Mouse (Mus musculus) cortical plate, adult 2 months (tissue): ENCODE data around the gene Snrnp25. TPM values are rescaled to one million over a fixed set of nuclear protein-coding genes. Genes with fewer than 3 reads are reported as not detected.

Experiments used
- H3K27ac ChIP-seq: fragments of 200-500 bp; 2 replicates; pipeline ENCODE4 v1.5.1; 2012; ENCODE audit warnings: low read length, control low read depth, inconsistent platforms; ENCODE audit not compliant: insufficient read depth
- H3K4me1 ChIP-seq: fragments of 200-500 bp; 2 replicates; pipeline ENCODE4 v1.6.1; 2011; ENCODE audit warnings: low read length; ENCODE audit not compliant: control insufficient read depth, insufficient read depth
- H3K4me3 ChIP-seq: fragments of 200-500 bp; 2 replicates; pipeline ENCODE4 v1.5.1; 2011; ENCODE audit warnings: mild to moderate bottlenecking, low read length, control low read depth; ENCODE audit not compliant: insufficient read depth
- CTCF ChIP-seq: fragments of 200-500 bp; IDR thresholded peaks from 2 replicates; pipeline ENCODE4 v1.5.1; 2011; ENCODE audit warnings: mild to moderate bottlenecking, control low read depth, low read length; ENCODE audit not compliant: insufficient read depth; ENCODE audit errors: extremely low read depth
- POLR2A ChIP-seq: fragments of 200-500 bp; IDR thresholded peaks from 2 replicates; pipeline ENCODE4 v1.6.1; 2011; ENCODE audit warnings: mild to moderate bottlenecking, low read length, control low read depth; ENCODE audit not compliant: insufficient read depth; ENCODE audit errors: extremely low read depth
- polyA plus RNA-seq: library from polyadenylated mRNA; depleted of rRNA; stranded (reverse); fragments of >200 nt; gene quantifications from 2 replicates; pipeline ENCODE4 v1.2.3, GENCODE M21; 2012

The Snrnp25 gene
- polyA plus RNA-seq, 1 experiment = 51.8 TPM

GRCm38 (mm10) chr11:32230220-32230619 is 25.0 kb downstream of the Snrnp25 start:
- peaks cover 14% of the 10 kb centered on the region for H3K4me1 ChIP-seq
- TF ChIP-seq CTCF (no peak), POLR2A (no peak)
- H3K4me3 ChIP-seq = no peak overlapping the region
- peak overlapping the region; percentile 82 for H3K27ac ChIP-seq

GRCm38 (mm10) chr11:32231125-32231524 is 25.9 kb downstream of the Snrnp25 start:
- peaks cover 18% of the 10 kb centered on the region for H3K4me1 ChIP-seq
- no peak overlapping the region for H3K4me3 ChIP-seq
- no peak overlapping the region for H3K27ac ChIP-seq
- TF ChIP-seq CTCF (no peak), POLR2A (no peak)

DNA sequence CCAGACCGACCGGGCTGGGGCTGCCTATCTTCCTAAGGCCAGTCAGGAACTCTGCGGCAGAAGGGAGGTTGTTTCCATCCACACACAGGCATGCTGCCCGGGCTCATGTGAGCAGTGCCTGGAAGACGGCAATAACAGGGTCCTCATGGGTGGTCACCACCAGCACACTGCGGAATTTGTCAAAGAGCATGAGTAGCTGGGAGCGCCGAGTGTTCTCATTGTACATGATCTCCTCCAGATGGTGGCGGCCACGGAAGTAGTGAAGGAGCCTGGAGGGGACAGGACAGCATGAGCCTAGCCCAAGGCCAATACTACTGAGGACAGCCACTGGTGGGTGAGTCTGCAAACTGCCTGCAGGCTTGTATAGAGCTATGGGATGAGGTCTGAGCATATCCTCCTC is 27.6 kb downstream of the Snrnp25 start:
- no peak for TF ChIP-seq CTCF
- no peak for TF ChIP-seq POLR2A
- Histone ChIP-seq H3K4me3 (no peak overlapping the region), H3K27ac (no peak overlapping the region)

DNA sequence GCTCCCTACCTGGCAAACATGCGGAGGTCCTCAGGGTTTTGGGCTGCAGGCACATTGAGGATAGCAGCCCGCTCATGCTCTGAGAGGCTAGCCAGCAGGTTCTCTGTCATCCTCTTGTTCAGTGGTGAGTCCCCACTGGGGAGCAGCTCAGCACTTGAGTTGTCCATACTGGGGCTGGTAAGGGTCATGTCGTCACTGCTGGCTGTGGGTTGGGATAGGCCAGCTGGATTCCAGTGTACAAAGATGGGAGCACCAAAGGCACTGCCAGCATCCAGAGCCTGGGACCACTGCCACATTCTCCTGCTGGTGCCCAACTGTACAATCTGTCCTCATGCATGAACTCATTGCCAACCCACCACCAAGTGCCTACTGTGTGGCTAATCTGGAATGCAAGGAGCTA is 28.7 kb downstream of the Snrnp25 start:
- no peak overlapping the region for H3K27ac ChIP-seq
- H3K4me1 ChIP-seq = peaks cover 22% of the 10 kb centered on the region
- TF ChIP-seq POLR2A (no peak), CTCF (no peak)
- H3K4me3 ChIP-seq = no peak overlapping the region

More for the DNA sequence above, 27.6 kb downstream of the Snrnp25 start:
- H3K4me1 ChIP-seq = peaks cover 19% of the 10 kb centered on the region

DNA sequence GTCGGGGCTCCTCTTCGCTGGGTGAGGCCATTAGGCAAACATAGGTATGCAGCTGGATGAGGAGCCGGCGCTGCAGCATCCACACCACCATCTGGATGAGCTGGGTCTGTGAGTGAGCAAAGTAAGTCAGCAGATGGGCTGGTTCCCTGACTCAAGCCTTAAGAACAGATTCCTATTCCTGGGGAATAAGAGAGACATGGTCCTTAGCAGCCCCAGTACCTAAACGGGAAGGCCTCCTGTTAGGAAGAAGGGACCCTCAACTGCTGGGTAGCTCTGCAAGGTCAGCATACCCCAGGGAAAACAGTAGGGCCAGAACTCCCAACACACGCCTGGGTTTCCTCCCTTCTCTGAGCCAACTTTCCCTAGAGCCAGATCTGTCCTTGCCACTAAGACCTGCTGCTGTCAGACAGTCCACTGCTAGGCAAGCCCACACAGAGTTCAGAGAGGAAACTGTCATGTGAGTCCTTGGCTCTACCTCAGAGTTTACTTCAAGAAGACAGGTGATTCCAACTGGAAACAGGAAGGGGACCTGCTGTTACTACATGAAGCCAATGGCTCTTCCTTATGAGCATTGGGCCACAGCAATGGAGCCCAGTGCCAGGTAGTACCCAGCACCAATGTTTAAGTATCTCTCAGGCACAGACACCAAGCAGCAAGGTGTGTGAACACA is 29.7 kb downstream of the Snrnp25 start:
- Histone ChIP-seq H3K4me3 (no peak overlapping the region), H3K27ac (no peak overlapping the region), H3K4me1 (peaks cover 22% of the 10 kb centered on the region)
- TF ChIP-seq CTCF = no peak
- TF ChIP-seq POLR2A = no peak

- H3K4me1 ChIP-seq = peaks cover 17% of the 10 kb centered on the region
- no peak overlapping the region for H3K27ac ChIP-seq
Measured at GRCm38 (mm10) chr11:32235646-32236045, 30.4 kb downstream of the Snrnp25 start.

DNA sequence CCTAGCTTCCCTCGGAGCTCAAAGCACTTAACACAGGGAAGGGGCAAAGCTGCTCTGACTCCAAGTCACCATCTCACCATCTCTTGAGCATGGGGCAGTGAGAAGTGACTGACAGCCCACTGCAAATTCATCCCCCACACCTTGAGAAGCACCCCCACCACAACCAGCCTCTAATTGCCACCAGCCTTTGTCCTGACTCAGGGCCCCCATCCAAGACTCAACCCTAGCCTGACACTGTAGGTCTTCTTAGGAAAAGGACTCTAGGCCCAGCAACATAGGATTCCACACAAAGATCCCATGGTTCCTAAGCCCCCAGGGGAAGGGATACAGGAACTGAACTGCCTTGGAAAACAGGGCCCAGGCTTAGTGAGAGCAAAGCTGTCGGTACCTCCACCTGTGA is 30.9 kb downstream of the Snrnp25 start:
- peaks cover 17% of the 10 kb centered on the region for H3K4me1 ChIP-seq
- peak overlapping the region; percentile 17; the same call in 1 of the 2 replicates for H3K27ac ChIP-seq
- no peak overlapping the region for H3K4me3 ChIP-seq
- TF ChIP-seq CTCF (no peak), POLR2A (no peak)

More at GRCm38 (mm10) chr11:32235646-32236045, 30.4 kb downstream of the Snrnp25 start:
- TF ChIP-seq CTCF (no peak), POLR2A (no peak)
- no peak overlapping the region for H3K4me3 ChIP-seq

DNA sequence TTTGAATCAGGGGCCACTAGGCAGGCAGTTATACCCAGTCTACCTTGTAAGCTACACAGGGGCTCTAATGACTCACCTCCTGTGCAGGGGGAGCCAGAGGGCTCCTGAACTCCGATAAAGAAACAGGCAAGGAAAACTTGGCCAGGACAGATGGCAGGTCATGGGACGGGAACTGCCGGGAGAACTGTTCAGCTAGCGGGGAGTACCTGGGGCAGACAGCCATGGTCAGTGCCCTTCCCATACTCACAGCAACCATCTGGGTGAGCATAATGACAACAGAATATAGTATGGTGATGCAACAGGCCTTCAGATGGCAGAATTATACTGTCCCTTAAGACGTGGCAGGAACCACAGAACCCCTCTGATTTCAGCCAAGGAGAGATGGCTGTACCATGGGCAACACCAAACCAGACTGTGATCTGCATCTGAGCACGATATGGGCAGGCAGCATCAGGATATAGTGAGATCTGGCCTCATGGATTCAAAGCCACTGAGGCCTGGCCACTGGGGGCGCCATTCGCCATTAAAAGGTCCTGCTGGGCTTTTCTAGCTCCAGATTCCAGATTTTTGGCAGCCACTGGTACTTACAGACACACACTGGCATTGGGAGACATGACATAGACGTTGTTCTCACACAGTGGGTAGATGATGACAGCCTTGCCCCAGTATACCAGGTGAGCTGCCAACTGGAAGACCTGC is 31.6 kb downstream of the Snrnp25 start:
- H3K4me3 ChIP-seq = no peak overlapping the region
- peaks cover 14% of the 10 kb centered on the region for H3K4me1 ChIP-seq
- H3K27ac ChIP-seq = no peak overlapping the region
- TF ChIP-seq POLR2A (no peak), CTCF (peak; percentile 49)

GRCm38 (mm10) chr11:32237411-32237795 is 32.2 kb downstream of the Snrnp25 start:
- TF ChIP-seq POLR2A = no peak
- TF ChIP-seq CTCF = no peak
- no peak overlapping the region for H3K4me3 ChIP-seq
- no peak overlapping the region for H3K27ac ChIP-seq
- H3K4me1 ChIP-seq = peaks cover 15% of the 10 kb centered on the region
